Mouse (Mus musculus): Measurements from ENCODE around the gene 9130213A22Rik. TPM values are rescaled to one million over a fixed set of nuclear protein-coding genes. Genes with fewer than 3 reads are reported as not detected.

9130213A22Rik gene
- polyA plus RNA-seq, 1 experiment, result 1.2 TPM

DNA sequence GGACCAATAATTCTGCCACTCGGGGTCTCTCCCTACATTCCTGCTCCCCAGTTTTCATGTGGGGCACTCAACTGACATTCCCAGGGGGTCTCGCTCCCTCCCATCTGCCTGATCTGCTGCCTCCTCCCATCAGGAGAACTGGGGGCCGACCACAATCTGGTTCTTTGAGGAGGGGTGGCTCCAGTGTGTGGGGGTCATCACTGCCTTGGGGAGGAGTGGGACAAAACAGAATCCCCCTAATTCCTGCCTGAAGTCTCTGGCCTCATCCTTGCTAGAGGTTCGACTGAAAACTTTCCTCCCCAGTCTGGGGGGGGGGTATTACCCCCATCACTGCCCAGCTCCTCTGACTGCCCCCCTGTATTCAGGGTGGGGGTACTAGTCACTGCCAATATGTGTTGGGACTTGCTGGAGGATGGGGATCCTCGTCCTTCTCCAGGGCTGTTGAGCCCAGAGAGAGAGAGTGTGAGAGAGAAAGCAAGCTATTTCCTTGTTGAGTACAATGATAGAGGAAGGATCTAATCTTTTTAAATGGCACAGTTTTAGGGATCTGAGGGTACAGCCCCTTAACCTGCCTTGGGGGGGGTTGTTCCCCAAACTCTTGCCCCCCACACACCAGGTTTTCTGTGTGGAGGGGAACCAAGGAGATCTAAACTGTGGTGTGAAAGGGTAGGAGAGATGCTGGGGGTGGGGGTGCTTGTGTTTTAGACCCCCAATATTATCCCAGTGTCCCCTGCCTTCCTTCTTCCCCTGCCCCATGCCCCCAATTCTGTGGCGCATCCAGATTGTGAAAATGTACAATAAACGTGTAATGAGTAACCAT lies 30.6 kb downstream of the 9130213A22Rik start:
- no peak overlapping the region for H3K4me3 ChIP-seq (replicated peaks; ENCODE audit: extremely low read depth, low read depth, low read length)
- peaks cover 11% of the 10 kb centered on the region for H3K4me1 ChIP-seq (ENCODE audit: control insufficient read depth, insufficient read depth, low read length)
- WGBS, result 58% methylated on average over 7 of the region's 7 CpGs
- TF ChIP-seq POLR2A (IDR thresholded peaks at IDR 0.05; ENCODE audit: borderline replicate concordance, extremely low read depth, low read depth, low read length) (no peak), CTCF (IDR thresholded peaks at IDR 0.05; ENCODE audit: insufficient read depth, low read length) (no peak)
- no peak for DNase-seq

DNA sequence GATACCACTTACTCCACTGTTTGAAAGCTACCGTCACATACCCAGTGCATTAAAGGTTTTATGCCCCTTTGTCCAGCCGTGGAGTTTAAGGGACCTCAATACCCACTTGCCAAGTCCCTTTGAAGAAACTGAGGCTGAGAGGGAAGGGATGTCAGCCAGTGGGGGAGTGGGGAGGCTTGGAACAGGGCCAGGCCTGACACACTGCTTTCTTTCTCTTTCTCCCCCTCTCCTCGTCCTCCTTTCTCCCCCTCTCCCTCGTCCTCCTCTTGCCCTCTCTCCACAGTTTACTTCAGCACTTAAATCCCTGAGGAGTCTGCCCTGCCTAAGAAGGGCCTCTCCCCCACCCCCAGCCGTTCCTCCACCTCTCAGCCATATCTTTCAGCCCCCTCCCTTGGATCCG lies 32.0 kb downstream of the 9130213A22Rik start:
- TF ChIP-seq CTCF (IDR thresholded peaks at IDR 0.05; ENCODE audit: insufficient read depth, low read length) (no peak), POLR2A (IDR thresholded peaks at IDR 0.05; ENCODE audit: borderline replicate concordance, extremely low read depth, low read depth, low read length) (no peak)
- WGBS, result 46% methylated on average over 6 of the region's 6 CpGs
- DNase-seq, result no peak
- H3K4me3 ChIP-seq (replicated peaks; ENCODE audit: extremely low read depth, low read depth, low read length), result no peak overlapping the region
- peaks cover 11% of the 10 kb centered on the region for H3K4me1 ChIP-seq (ENCODE audit: control insufficient read depth, insufficient read depth, low read length)

DNA sequence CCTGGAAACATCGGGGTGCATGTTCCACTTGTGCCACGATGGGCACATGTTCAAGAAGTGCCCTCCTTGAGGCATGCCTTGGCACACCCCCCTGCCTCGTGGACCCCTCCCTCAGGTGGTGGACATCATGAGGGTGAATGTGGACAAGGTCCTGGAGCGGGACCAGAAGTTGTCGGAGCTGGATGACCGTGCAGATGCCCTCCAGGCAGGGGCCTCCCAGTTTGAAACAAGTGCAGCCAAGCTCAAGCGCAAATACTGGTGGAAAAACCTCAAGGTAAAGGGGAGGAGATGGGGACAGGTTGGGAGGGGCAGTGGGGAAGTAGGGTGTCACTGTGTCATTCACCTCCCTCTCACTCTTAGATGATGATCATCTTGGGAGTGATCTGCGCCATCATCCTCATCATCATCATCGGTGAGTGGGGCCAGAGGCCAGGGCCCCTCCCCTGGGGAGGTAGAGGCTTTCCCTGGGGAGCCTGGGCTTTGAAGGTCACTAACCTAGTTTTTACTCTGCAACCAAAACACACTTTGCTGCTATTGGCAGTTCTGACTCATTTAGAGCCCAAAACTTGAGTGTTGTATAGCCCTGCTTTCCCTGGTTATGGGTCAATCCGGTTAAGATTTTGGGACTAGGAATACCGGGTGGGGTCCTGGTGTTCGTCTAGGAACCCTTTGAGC lies 32.6 kb downstream of the 9130213A22Rik start:
- Histone ChIP-seq H3K4me3 (replicated peaks; ENCODE audit: extremely low read depth, low read depth, low read length) (peak overlapping the region; percentile 99), H3K4me1 (ENCODE audit: control insufficient read depth, insufficient read depth, low read length) (peaks cover 11% of the 10 kb centered on the region)
- DNase-seq, result no peak
- WGBS, result 64% methylated on average over 12 of the region's 12 CpGs
- TF ChIP-seq POLR2A (IDR thresholded peaks at IDR 0.05; ENCODE audit: borderline replicate concordance, extremely low read depth, low read depth, low read length) (no peak), CTCF (IDR thresholded peaks at IDR 0.05; ENCODE audit: insufficient read depth, low read length) (no peak)

DNA sequence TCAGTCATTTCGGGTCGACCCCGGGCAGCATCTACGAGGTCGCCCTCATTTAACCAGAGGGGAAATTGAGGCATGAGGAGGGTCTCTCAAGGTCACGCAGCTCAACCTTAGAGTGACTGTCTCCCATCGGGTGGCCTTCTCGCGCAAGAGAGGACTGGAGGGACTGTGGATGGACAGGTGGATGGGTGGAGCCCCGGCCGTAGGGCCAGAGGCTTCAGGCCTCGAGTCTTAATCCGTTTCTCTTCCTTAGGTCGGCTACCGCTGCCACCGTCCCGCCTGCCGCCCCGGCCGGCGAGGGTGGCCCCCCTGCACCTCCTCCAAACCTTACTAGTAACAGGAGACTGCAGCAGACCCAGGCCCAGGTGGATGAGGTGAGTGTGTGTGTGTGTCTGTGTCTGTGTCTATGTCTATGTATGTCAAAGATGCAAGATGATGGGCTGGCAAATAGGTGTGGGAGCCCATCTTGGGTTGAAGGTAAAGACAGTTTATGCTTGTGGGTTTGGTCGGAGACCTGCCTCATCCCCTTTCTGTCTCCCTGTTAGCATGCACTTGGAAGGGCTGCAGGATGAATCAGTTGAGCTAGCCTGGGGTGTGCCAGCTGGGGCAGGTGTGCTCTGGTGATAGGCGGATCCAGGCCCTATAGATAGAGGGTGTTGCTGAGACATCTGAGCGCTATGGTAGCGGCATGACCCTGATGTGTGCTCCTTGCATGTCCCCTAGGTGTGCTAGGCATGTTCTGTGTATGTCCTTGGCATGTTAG lies 33.4 kb downstream of the 9130213A22Rik start:
- DNase-seq, result no peak
- TF ChIP-seq POLR2A (IDR thresholded peaks at IDR 0.05; ENCODE audit: borderline replicate concordance, extremely low read depth, low read depth, low read length) (0 out of 2 replicates have a peak, but pooled peaks have one; percentile 32), CTCF (IDR thresholded peaks at IDR 0.05; ENCODE audit: insufficient read depth, low read length) (no peak)
- 8% methylated on average over 25 of the region's 25 CpGs for WGBS
- peaks cover 11% of the 10 kb centered on the region for H3K4me1 ChIP-seq (ENCODE audit: control insufficient read depth, insufficient read depth, low read length)
- H3K4me3 ChIP-seq (replicated peaks; ENCODE audit: extremely low read depth, low read depth, low read length), result peak overlapping the region; percentile 99

DNA sequence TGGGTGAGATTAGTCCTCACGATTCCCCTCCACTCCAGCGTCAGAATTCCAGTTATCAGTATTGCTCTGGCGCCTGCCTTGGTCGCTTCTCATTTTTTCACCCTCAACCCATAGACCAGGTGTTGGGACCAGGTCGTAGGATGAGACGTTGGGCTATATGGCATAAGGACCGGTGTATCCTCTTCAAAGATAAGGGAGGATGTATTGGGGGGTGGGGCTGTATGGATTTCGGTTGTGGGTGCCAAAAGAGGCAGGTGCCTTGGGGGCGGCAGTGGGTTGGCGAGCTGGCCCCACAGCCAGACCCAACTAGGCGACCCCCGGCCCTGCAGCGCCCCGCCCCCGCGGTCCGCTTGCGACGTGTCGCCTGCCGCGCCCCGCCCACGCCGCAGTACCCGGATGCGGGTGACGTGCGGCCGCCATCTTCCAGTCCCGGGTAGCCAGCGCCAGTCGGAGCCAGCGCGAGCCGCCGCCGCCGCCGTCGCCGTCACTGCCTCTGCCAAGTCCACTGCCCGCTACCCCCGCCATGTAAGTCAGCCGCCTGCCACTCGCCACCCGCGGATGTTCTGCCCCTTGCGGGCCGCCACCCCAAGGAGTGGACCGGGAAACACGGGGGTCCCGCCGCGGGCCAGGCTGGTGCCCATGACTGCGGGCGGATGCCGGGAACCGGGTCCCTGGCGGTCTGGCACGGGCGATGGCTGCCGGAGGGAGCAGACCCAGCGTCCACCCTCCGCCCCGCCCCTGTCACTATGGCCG lies 34.1 kb downstream of the 9130213A22Rik start, which contains the start of gene Vamp2:
Vamp2 (plus strand) TSS at position 388 of the 753 bp plus-strand sequence.
- WGBS, result under 1% methylated on average over 67 of the region's 67 CpGs
- DNase-seq, result peak; percentile 90
- Histone ChIP-seq H3K4me3 (replicated peaks; ENCODE audit: extremely low read depth, low read depth, low read length) (peak within 1 kb of the TSS; percentile 99), H3K4me1 (ENCODE audit: control insufficient read depth, insufficient read depth, low read length) (peaks cover 11% of the 10 kb centered on the region)
- TF ChIP-seq POLR2A (IDR thresholded peaks at IDR 0.05; ENCODE audit: borderline replicate concordance, extremely low read depth, low read depth, low read length) (0 out of 2 replicates have a peak, but pooled peaks have one; percentile 47), CTCF (IDR thresholded peaks at IDR 0.05; ENCODE audit: insufficient read depth, low read length) (no peak)

DNA sequence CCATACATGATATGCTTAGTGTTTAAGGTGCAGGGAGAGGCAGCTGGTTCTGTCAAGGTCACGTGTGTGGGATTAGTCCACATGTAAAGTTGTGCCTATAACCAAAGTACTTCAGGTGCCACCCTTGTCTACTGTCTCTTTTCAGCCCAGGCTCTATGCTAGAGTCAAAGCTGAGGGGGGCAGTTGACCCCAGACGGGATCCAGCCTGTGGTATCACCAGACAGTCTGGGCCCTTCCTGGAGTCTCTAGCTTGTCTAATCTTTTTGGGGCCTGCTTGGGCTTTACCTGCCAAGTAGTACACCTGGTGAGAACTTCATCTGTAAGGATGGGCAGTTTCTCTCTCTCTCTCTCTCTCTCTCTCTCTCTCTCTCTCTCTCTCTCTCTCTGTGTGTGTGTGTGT lies 34.8 kb downstream of the 9130213A22Rik start:
- 87% methylated on average over 2 of the region's 2 CpGs for WGBS
- no peak overlapping the region for H3K4me3 ChIP-seq (replicated peaks; ENCODE audit: extremely low read depth, low read depth, low read length)
- DNase-seq, result no peak
- H3K4me1 ChIP-seq (ENCODE audit: control insufficient read depth, insufficient read depth, low read length), result peaks cover 11% of the 10 kb centered on the region
- TF ChIP-seq POLR2A (IDR thresholded peaks at IDR 0.05; ENCODE audit: borderline replicate concordance, extremely low read depth, low read depth, low read length) (no peak), CTCF (IDR thresholded peaks at IDR 0.05; ENCODE audit: insufficient read depth, low read length) (no peak)

DNA sequence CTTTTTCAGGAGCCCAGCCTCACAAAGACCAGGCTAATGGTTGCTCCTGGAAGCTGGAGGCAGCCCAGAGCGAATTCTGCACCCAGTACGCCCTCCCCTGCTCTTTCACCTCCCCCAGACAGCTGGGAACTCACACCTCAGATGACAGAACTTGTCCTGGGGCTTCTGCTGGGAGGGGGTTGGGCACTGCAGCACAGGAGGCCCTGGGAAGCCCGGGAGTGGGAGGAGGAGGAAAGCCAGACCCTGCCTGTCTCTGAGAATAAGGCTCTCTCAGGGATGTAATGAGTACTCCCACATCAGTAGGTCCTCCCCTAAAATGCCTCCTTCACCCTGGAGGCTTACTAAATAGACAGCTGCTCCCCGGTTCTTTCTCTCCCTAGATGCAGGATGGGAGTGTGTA lies 35.3 kb downstream of the 9130213A22Rik start:
- no peak for DNase-seq
- 55% methylated on average over 4 of the region's 4 CpGs for WGBS
- no peak for TF ChIP-seq POLR2A (IDR thresholded peaks at IDR 0.05; ENCODE audit: borderline replicate concordance, extremely low read depth, low read depth, low read length)
- no peak for TF ChIP-seq CTCF (IDR thresholded peaks at IDR 0.05; ENCODE audit: insufficient read depth, low read length)

DNA sequence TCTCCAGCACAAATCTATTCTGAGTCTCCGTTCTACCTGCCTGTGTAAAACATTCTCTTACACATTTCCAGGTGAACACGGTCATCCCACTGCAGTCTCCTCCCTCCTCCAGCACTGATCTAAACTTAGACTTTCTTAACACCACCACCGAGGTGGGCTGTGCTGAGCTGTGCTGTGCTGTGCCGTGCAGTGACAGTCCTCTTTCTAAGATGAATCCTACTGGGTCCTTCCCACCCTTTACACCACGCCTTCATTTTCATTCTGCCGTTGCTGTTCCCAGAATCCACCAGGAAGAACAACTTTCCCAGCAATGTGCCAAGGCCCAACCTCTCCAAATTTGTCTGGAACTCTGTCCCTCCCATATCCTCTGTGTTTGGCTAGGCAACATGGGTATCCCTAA lies 36.0 kb downstream of the 9130213A22Rik start:
- H3K4me3 ChIP-seq (replicated peaks; ENCODE audit: extremely low read depth, low read depth, low read length), result no peak overlapping the region
- 46% methylated on average over 6 of the region's 6 CpGs for WGBS
- no peak for DNase-seq
- H3K4me1 ChIP-seq (ENCODE audit: control insufficient read depth, insufficient read depth, low read length), result peaks cover 11% of the 10 kb centered on the region
- TF ChIP-seq POLR2A (IDR thresholded peaks at IDR 0.05; ENCODE audit: borderline replicate concordance, extremely low read depth, low read depth, low read length) (no peak), CTCF (IDR thresholded peaks at IDR 0.05; ENCODE audit: insufficient read depth, low read length) (no peak)

More for the DNA sequence above, 35.3 kb downstream of the 9130213A22Rik start:
- Histone ChIP-seq H3K4me3 (replicated peaks; ENCODE audit: extremely low read depth, low read depth, low read length) (no peak overlapping the region), H3K4me1 (ENCODE audit: control insufficient read depth, insufficient read depth, low read length) (peaks cover 11% of the 10 kb centered on the region)
